Mouse (Mus musculus) adrenal gland, postnatal 36 days (tissue): ENCODE data around the gene Cdk1. TPM values are rescaled to one million over a fixed set of nuclear protein-coding genes. Genes with fewer than 3 reads are reported as not detected.

Source experiments
- DNase-seq, 2 experiments: peaks; one replicate each; pipeline ENCODE4 v3.0.0; 2021; ENCODE audit warnings: mixed read lengths in 1 of 2
- total RNA-seq, 2 experiments: library from RNA; stranded (reverse); gene quantifications; 2 replicates each; pipeline ENCODE4 v1.2.3; 2021

Cdk1 gene
- total RNA-seq, 2 experiments from 2014 or later = 12.6 to 12.9 TPM

DNA sequence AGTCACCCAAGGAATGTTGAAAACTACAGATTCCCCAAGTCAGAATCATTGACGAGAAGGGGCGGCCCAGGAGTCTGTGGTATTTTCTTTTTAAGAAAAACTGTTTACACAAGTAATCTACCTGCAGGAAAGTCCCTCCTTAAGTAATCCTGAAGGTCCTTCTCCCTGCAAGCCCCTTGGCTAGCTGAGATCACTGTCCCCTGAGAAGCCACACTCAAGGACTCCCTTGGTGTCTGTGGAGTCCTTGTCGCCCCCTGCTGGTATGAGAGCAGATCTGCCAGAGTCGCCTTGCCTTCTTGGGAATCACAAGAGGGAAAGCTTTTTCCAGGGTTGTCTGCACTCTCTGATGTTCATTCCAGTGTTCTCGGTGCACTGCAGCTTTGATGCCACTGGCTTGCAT lies 45.7 kb downstream of the Cdk1 start:
- DNase-seq = peak; percentile 61 to 77

DNA sequence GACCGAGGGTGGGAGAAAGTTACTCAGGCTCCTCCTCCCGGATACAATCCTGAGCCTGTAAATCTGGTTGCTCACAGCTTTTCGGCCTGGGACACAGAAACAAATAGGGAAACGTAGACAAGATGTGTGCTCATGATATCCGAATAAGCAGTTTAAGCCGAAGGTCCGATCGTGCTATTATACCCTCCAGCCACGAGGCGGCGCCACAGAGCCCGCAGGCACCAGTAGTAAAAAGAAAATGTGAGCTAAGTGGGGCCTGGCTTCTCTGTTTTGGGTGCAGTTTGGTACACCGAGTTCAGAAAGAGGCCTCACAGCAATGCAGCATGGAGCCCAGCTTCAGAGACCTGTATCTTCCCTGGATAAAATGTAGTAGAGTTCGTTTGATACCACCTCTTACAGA lies 46.5 kb downstream of the Cdk1 start:
- DNase-seq = peak; percentile 52 to 70

DNA sequence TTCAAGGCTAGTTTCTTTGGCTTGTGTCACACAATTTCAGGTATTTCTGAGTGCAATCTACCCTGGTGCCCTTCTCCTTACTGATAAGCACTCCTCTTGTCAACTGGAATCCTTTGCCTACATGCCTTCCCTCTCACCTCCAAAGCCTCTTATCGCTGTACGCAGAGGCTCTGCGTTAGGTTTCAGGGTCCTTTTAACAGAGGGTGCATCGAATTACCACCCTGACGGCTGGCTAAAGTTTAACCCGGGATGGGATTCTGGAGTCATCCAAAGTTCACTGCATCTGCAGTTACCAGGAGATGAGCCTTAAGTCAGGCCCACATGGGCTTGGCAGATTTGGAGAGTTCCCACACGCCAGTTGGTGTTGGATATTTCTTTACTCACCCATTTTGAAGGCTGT lies 47.1 kb downstream of the Cdk1 start:
- no peak for DNase-seq

DNA sequence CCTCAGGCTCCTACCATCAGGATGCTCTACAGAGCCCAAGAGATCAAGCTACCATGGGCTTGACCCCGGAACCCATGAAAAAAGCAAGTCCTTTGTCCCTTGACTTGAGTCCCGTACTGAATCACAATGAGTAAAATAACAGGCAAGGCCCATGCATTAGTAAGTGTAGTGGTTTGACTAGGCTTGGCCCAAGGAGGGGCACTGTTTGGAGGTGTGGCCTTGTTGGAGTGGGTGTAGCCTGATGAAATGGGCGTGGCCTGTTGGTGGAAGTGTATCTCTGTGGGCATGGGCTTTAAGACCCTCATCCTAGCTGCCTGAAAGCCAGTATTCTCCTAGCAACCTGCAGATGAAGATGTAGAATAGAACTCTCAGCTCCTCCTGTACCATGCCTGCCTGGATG lies 47.9 kb downstream of the Cdk1 start:
- no peak for DNase-seq

DNA sequence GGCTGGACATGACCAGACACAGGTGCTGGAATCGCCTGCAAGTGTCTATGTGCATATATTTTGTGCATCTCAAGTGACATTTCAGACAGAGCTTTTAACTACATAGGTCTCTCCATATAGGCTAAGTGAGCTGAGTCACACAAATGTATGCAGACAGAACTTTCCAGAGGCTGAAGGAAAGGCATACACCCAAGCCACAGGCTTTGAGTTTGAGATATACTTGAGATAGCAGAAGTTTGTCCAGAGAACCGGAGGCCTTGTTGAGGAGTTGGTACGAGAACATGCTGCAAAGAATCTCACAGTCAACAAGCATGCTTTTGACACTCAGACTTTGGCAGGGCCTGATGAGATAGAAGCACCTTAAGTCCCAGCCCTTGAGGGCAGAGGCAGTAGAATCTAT lies 50.1 kb downstream of the Cdk1 start:
- DNase-seq = no peak

DNA sequence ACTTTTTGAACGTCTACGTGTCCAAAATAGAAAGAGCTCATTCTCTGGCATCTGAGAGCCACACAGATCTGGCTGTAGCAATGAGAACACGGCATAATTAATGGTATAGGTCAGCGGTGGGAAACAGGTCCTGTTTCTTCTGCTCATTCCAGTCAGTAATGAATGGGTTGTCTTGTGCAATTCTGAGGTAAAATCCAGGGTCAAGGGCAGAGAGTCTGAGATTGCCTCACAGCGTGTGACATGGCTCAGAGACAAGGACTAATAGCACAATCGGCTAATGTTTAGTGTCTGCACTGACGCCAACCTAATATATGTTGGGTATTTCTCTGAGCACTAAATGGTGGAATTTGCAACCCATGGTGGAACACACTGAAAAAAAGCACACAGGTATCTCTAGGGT lies 52.8 kb downstream of the Cdk1 start:
- DNase-seq = peak; percentile 50 to 76

DNA sequence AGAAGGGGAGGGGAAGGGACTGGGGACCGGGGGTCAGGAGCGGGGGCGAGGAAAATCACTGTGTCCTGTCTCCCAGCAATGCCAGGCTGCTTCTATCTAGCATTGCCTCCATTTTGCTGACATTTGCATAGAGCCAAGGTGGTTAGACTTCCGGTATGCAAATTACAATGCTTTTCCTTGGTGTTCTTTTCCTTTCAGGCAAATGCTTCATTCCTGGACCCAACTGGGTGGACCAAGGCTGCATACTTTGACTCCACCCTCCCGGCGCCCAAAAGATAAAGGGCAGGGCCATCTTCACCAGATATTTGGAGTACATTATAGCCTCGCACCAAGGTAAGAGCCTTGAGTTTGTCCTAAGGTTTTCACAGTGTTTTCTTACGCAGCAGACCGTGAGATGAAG lies 56.8 kb downstream of the Cdk1 start:
- DNase-seq = no peak

DNA sequence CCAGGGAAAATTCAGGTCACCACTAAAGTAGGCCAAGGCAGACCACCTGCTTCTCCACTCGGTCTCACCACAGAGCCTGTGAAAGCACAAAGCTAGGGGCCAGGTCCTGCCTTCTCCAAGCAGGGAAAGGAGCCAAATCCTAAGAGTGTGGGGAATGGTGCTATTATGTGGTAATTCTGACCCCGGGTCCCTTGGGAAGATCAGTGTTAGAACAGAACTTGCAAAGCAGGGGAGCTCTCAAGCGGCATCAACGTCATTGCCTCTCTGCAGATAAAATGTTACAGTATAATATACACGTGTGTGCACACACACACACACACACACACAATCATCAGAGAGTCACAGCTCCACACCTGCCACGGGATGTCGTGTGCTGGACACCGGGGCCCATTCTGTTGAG lies 62.0 kb downstream of the Cdk1 start:
- DNase-seq = peak in 1 of 2 experiments; percentile 31

DNA sequence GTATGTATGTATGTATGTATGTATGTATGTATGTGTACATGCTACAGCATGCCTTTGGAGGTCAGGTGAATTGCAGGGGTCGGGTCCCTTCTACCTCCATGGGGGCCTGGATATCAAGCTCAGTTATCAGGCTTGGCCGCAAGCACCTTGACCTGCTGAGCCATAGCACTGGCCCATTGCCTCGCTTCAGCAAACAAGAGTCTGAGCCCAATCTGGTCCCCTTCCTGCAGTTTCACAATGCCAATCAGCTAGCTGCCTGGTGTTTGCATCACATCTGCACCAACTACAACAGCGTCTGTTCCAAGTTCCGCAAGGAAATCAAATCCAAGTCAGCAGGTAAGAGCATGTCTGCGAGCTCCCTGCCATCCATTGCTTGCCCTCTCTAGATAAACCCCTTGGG lies 64.0 kb downstream of the Cdk1 start:
- DNase-seq = peak in 1 of 2 experiments; percentile 31

DNA sequence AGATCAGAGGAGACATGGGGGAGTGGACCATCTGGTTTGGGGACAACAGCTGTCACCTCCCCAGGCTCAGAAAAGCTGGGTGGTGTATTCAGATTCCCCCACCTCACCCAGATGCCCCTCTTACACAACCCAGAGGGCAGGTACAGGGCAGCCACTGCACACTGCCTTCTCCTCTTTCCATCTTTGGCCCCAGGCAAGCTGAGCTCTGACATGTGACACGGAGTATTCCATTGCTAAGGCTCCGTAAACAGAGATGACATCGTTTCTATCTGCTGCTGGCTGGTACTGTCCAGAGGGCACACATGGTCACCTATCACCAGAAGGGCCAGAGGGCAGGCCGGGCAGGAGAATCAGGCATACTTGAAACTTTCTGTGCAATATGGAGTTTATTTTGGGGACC lies 64.7 kb downstream of the Cdk1 start:
- DNase-seq = no peak

DNA sequence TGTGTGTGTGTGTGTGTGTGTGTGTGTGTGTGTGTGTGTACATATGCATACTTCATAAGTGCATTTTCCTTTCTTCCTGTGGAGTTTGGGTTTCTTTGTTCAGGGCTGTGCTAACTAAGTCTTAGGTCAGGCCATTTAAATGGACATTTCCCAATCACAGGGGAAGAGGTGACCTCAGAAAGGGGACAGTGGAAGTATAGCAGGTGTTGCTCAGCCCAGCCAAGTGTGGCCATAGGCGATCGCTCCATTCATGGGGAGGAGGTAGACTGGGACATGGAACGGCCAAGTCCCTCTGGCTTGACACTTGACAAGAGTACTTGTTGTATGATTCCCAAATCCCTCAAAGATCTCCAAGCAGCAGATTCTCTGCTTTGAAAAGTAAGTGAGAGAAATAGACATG lies 65.8 kb downstream of the Cdk1 start:
- DNase-seq = no peak

Other genes starting within 250 kb of the Cdk1 start
- gene Rhobtb1, start 201.5 kb downstream of the Cdk1 start, total RNA-seq = 10 to 100 TPM in 1 of 2 experiments, 1 to 10 TPM in 1; 7.5 to 11.1 TPM
- gene A930033H14Rik, start 139.8 kb downstream of the Cdk1 start, total RNA-seq = 1 to 10 TPM; 1.2 to 2.8 TPM
- 10 to 100 TPM; 10.4 to 13.6 TPM for gene Ank3, start 45.8 kb upstream of the Cdk1 start, total RNA-seq